Mouse (Mus musculus) intestine, embryonic 15.5 days (tissue): ENCODE measurements at regions not wholly inside any gene's neighbourhood (a gene's known extent, or its start where the extent isn't known, plus 50 kb on each side); places are given as distances from the start of the nearest gene placed in this dataset.

Experiments used
- ATAC-seq: fragments of 200-750 bp; cut with Nextera tagmentation; 2 replicates; pipeline ENCODE4 v1.8.0; 2017; ENCODE audit warnings: moderate TSS enrichment, moderate library complexity
- H3K27ac ChIP-seq: fragments of 300-500 bp; sonication (generic); 2 replicates; pipeline ENCODE4 v1.5.1; 2015; ENCODE audit warnings: mild to moderate bottlenecking, inconsistent platforms
- H3K27me3 ChIP-seq: fragments of 300-500 bp; sonication (generic); replicated peaks from 2 replicates; pipeline ENCODE4 v1.6.1; 2015; ENCODE audit warnings: inconsistent platforms
- H3K36me3 ChIP-seq: fragments of 300-500 bp; sonication (generic); 2 replicates; pipeline ENCODE4 v1.6.1; 2015; ENCODE audit warnings: inconsistent platforms
- H3K4me1 ChIP-seq: fragments of 300-500 bp; sonication (generic); replicated peaks from 2 replicates; pipeline ENCODE4 v1.6.1; 2015; ENCODE audit warnings: inconsistent platforms
- H3K4me2 ChIP-seq: fragments of 300-500 bp; sonication (generic); replicated peaks from 2 replicates; pipeline ENCODE4 v1.6.1; 2015; ENCODE audit warnings: mild to moderate bottlenecking, inconsistent platforms
- H3K4me3 ChIP-seq: fragments of 300-500 bp; sonication (generic); replicated peaks from 2 replicates; pipeline ENCODE4 v1.5.1; 2015; ENCODE audit warnings: inconsistent platforms
- H3K9ac ChIP-seq: fragments of 300-500 bp; sonication (generic); 2 replicates; pipeline ENCODE4 v1.6.1; 2015; ENCODE audit warnings: inconsistent platforms
- H3K9me3 ChIP-seq: fragments of 300-500 bp; sonication (generic); 2 replicates; pipeline ENCODE4 v1.6.1; 2016; ENCODE audit warnings: inconsistent platforms
- WGBS: fragments of 180-500 bp; shearing (Covaris S2); methylation state at CpG from one replicate; pipeline ENCODE4 v1.1.7; 2015; 5-methylcytosine and 5-hydroxymethylcytosine counted together

DNA sequence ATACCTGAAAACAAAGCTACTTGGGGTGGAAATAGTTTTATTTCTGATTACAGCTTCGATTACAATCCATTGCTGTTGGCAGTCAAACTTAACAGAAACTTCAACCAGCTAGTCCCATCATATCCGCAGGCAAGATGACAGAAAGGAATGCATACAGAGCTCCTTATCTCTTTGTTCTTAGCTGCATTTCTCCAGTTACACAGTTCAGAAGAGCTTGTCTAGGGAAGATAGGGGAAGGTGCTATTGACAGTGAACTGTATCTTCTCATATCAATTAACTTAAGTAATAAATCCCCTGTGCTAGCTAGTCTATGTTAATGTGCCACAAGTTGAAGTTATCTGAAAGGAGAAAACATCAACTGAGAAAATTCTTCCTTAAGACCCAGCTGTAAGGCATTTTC, 374.8 kb downstream of the Ptprc start:
- Histone ChIP-seq H3K9ac (no peak overlapping the region), H3K27me3 (no peaks in the 10 kb centered on the region), H3K36me3 (no peaks in the 10 kb centered on the region), H3K4me3 (no peak overlapping the region), H3K27ac (no peak overlapping the region), H3K4me2 (no peak overlapping the region), H3K9me3 (no peaks in the 10 kb centered on the region), H3K4me1 (no peaks in the 10 kb centered on the region)
- WGBS, result 64% methylated on average over 2 of the region's 2 CpGs
- ATAC-seq, result no peak

DNA sequence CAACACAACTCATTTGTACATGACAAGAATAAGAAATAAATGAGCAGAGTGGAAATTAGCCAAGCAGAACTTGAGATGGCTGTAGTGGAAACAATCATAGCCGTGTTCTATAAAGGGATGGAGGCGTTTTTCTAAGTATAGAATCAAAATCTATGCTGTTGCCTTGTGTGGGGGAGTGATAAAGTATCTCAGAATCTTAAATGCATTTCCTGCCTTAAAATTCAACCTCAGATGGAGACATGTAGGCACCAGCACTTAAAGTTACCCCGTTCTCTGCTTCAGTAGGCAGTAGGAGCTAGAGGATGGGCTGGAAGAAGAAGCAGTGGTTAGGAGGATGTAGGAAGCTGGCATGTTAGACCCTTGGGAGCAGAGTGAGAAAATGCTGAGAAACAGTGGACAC, 386.7 kb downstream of the Ptprc start:
- no peak overlapping the region for H3K4me2 ChIP-seq

GRCm38 (mm10) chr1:137786653-137787052, 388.9 kb downstream of the Ptprc start:
- no peaks in the 10 kb centered on the region for H3K9me3 ChIP-seq
- H3K27me3 ChIP-seq, result no peaks in the 10 kb centered on the region
- H3K4me1 ChIP-seq, result no peaks in the 10 kb centered on the region
- no peak for ATAC-seq
- no peak overlapping the region for H3K4me3 ChIP-seq
- no peak overlapping the region for H3K27ac ChIP-seq
- H3K4me2 ChIP-seq, result no peak overlapping the region
- no peak overlapping the region for H3K9ac ChIP-seq
- H3K36me3 ChIP-seq, result no peaks in the 10 kb centered on the region

More for the DNA sequence above, 386.7 kb downstream of the Ptprc start:
- ATAC-seq, result no peak
- no peak overlapping the region for H3K4me3 ChIP-seq
- H3K4me1 ChIP-seq, result no peaks in the 10 kb centered on the region
- H3K36me3 ChIP-seq, result no peaks in the 10 kb centered on the region
- 67% methylated on average over 3 of the region's 3 CpGs for WGBS
- no peaks in the 10 kb centered on the region for H3K9me3 ChIP-seq
- no peak overlapping the region for H3K27ac ChIP-seq
- H3K27me3 ChIP-seq, result no peaks in the 10 kb centered on the region
- H3K9ac ChIP-seq, result no peak overlapping the region

DNA sequence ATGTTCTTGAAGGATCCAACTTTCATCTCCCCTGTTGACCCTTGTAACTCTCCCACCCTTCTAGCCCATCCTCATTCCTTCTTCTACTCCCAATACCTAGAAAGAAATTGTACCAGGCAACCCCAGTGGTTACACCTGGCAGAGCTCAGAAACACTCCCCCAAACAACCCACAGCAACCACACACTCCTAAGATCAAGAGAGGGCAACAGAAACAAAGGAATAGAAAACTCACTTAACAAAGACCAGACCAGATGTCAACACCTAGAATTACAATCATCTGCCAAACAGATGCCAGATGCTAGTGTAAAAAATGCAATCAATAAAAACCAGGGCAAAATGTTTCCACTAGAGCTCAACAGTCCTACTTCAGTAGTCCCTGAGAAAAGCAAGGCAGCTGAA, 400.9 kb downstream of the Ptprc start:
- no peak for ATAC-seq
- no peaks in the 10 kb centered on the region for H3K27me3 ChIP-seq
- no peak overlapping the region for H3K27ac ChIP-seq
- H3K4me2 ChIP-seq, result no peak overlapping the region
- no peak overlapping the region for H3K4me3 ChIP-seq
- H3K4me1 ChIP-seq, result no peaks in the 10 kb centered on the region
- H3K9me3 ChIP-seq, result no peaks in the 10 kb centered on the region
- H3K9ac ChIP-seq, result no peak overlapping the region
- H3K36me3 ChIP-seq, result no peaks in the 10 kb centered on the region

- Histone ChIP-seq H3K27ac (no peak overlapping the region), H3K4me3 (no peak overlapping the region), H3K4me2 (no peak overlapping the region), H3K9me3 (no peaks in the 10 kb centered on the region), H3K27me3 (no peaks in the 10 kb centered on the region), H3K9ac (no peak overlapping the region), H3K36me3 (no peaks in the 10 kb centered on the region), H3K4me1 (no peaks in the 10 kb centered on the region)
- WGBS, result 83% methylated on average over 4 of the region's 4 CpGs
- no peak for ATAC-seq
Observed at GRCm38 (mm10) chr1:137760797-137761196, 414.7 kb downstream of the Ptprc start.

DNA sequence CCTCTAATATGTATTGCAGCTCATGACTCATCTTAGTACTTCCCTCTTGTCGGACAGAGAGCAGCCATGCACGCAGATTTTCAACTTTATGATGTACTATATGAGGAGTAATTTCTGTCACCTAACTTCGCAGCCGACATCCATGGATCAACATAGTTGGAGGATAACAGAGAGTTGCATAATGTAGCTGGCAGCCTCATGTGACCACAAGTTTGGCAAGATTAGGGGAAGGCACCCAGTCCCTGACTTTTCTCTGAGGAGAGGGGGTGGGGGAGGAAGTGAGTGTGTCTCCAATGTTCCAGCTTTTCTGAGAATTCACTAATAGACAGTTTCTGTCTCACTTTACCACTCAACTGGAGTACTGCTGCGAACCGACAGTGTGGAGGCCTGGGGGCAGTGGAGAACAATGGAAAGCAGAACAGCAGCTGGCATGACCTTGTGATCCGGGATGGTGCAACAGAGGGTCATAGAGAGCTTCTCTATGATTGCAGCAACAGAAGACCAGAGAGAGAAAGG, 424.0 kb downstream of the Ptprc start:
- Histone ChIP-seq H3K27ac (no peak overlapping the region), H3K9ac (no peak overlapping the region), H3K4me2 (no peak overlapping the region), H3K27me3 (no peaks in the 10 kb centered on the region), H3K4me3 (no peak overlapping the region), H3K4me1 (no peaks in the 10 kb centered on the region), H3K9me3 (no peaks in the 10 kb centered on the region), H3K36me3 (no peaks in the 10 kb centered on the region)
- ATAC-seq, result no peak
- WGBS, result 77% methylated on average over 7 of the region's 7 CpGs

DNA sequence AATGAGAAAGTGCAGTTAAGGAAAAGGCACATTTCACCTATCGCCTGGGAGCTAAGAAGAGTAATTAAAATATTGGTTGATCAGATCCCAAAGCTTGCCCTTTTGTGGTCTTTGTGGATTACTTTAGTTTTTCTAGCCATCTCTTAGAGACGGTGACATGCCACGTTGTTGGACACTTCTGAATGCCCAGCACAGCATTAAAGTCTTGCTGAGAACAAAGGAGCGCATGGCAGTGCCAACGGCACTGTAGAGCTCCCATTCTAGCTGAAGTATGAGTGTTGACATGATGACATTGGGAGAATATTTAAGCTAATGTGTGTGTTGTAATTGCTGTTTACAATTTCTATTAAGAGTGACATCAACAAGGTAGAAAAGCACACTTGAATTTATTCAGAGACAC, 424.6 kb downstream of the Ptprc start:
- no peaks in the 10 kb centered on the region for H3K27me3 ChIP-seq
- no peak overlapping the region for H3K9ac ChIP-seq
- no peak overlapping the region for H3K4me2 ChIP-seq
- ATAC-seq, result no peak
- no peak overlapping the region for H3K4me3 ChIP-seq
- no peak overlapping the region for H3K27ac ChIP-seq
- no peaks in the 10 kb centered on the region for H3K9me3 ChIP-seq
- H3K4me1 ChIP-seq, result no peaks in the 10 kb centered on the region
- H3K36me3 ChIP-seq, result no peaks in the 10 kb centered on the region
- WGBS, result 88% methylated on average over 5 of the region's 5 CpGs

DNA sequence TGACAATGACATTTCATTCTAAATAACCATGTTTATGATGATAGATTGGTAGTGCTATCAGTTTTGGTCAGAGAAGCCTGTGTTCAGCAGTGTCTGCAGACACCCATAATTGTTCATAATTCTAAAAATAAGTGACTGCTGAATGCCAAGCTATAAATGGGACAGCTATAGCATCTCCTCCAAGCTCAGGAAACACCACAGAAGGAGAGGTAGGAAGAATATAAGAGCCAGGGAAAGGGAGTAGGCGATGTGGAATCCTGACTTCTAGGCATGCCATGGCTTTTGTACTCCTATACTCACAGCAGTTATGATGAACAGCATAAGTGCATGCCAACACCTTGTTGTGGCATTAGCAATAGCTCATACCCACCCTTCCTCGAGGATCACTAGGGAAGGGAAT, 429.4 kb downstream of the Ptprc start:
- Histone ChIP-seq H3K9ac (no peak overlapping the region), H3K36me3 (no peaks in the 10 kb centered on the region), H3K27ac (no peak overlapping the region), H3K27me3 (no peaks in the 10 kb centered on the region), H3K4me1 (no peaks in the 10 kb centered on the region), H3K4me3 (no peak overlapping the region), H3K9me3 (no peaks in the 10 kb centered on the region), H3K4me2 (no peak overlapping the region)
- WGBS, result 57% methylated on average over 2 of the region's 2 CpGs
- no peak for ATAC-seq

GRCm38 (mm10) chr1:137738157-137738851, 437.2 kb downstream of the Ptprc start:
- H3K27ac ChIP-seq, result no peak overlapping the region
- WGBS, result 14% methylated on average over 1 of the region's 1 CpGs
- no peak overlapping the region for H3K4me3 ChIP-seq
- no peak overlapping the region for H3K9ac ChIP-seq
- H3K4me1 ChIP-seq, result no peaks in the 10 kb centered on the region
- no peaks in the 10 kb centered on the region for H3K36me3 ChIP-seq
- H3K27me3 ChIP-seq, result no peaks in the 10 kb centered on the region
- no peak for ATAC-seq
- H3K9me3 ChIP-seq, result no peaks in the 10 kb centered on the region
- no peak overlapping the region for H3K4me2 ChIP-seq

DNA sequence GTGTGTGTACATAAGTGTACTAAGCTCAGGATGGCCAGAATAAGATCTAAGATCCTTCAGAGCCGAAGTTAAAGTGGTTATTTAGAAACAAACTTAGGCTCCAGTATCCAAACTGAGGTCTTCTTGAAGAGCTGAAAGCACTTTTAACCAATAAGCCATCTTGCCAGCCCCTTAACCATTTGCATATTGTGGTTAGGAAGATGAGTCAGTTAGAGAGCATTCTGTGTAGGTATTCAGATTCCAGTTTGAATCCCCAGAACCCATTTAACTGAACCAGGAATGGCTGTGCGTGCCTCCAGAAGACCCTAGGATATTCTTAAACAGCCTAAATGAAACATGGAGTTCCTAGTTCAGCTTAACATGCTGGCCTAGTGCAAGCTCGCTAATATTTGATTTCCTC, 471.6 kb downstream of the Ptprc start:
- no peak for ATAC-seq
- H3K27me3 ChIP-seq, result no peaks in the 10 kb centered on the region
- no peak overlapping the region for H3K4me3 ChIP-seq
- H3K36me3 ChIP-seq, result no peaks in the 10 kb centered on the region
- no peaks in the 10 kb centered on the region for H3K4me1 ChIP-seq
- H3K9ac ChIP-seq, result no peak overlapping the region
- 74% methylated on average over 3 of the region's 3 CpGs for WGBS
- no peaks in the 10 kb centered on the region for H3K9me3 ChIP-seq
- H3K4me2 ChIP-seq, result no peak overlapping the region
- H3K27ac ChIP-seq, result no peak overlapping the region

- H3K36me3 ChIP-seq, result no peaks in the 10 kb centered on the region
- WGBS, result 92% methylated on average over 4 of the region's 4 CpGs
- no peaks in the 10 kb centered on the region for H3K9me3 ChIP-seq
- H3K4me3 ChIP-seq, result no peak overlapping the region
- no peak overlapping the region for H3K27ac ChIP-seq
- H3K4me1 ChIP-seq, result no peaks in the 10 kb centered on the region
- H3K9ac ChIP-seq, result no peak overlapping the region
- no peak overlapping the region for H3K4me2 ChIP-seq
- ATAC-seq, result no peak
- H3K27me3 ChIP-seq, result no peaks in the 10 kb centered on the region
Observed at GRCm38 (mm10) chr1:137698876-137699275, 476.6 kb downstream of the Ptprc start.

GRCm38 (mm10) chr1:137697289-137697688, 478.2 kb downstream of the Ptprc start:
- Histone ChIP-seq H3K27ac (no peak overlapping the region), H3K4me1 (no peaks in the 10 kb centered on the region), H3K4me3 (no peak overlapping the region), H3K36me3 (no peaks in the 10 kb centered on the region), H3K27me3 (no peaks in the 10 kb centered on the region), H3K9me3 (no peaks in the 10 kb centered on the region), H3K4me2 (no peak overlapping the region), H3K9ac (no peak overlapping the region)
- WGBS, result 80% methylated on average over 5 of the region's 5 CpGs
- no peak for ATAC-seq

- Histone ChIP-seq H3K9me3 (no peaks in the 10 kb centered on the region), H3K4me2 (no peak overlapping the region), H3K4me1 (no peaks in the 10 kb centered on the region), H3K4me3 (no peak overlapping the region), H3K27me3 (no peaks in the 10 kb centered on the region), H3K27ac (no peak overlapping the region), H3K36me3 (no peaks in the 10 kb centered on the region), H3K9ac (no peak overlapping the region)
- ATAC-seq, result no peak
- 55% methylated on average over 3 of the region's 3 CpGs for WGBS
Observed at GRCm38 (mm10) chr1:137696796-137697195, 478.7 kb downstream of the Ptprc start.
